Mouse (Mus musculus) heart, postnatal 0 days (tissue): ENCODE results near the gene Ccnq.

Experiments used
- CTCF ChIP-seq: IDR thresholded peaks from 2 replicates; pipeline ENCODE4 v1.5.1; 2016; ENCODE audit warnings: antibody characterized with exemption, control low read depth, low read depth
- EP300 ChIP-seq: IDR thresholded peaks from 2 replicates; pipeline ENCODE4 v1.6.1; 2016; ENCODE audit warnings: antibody characterized with exemption, low read depth

DNA sequence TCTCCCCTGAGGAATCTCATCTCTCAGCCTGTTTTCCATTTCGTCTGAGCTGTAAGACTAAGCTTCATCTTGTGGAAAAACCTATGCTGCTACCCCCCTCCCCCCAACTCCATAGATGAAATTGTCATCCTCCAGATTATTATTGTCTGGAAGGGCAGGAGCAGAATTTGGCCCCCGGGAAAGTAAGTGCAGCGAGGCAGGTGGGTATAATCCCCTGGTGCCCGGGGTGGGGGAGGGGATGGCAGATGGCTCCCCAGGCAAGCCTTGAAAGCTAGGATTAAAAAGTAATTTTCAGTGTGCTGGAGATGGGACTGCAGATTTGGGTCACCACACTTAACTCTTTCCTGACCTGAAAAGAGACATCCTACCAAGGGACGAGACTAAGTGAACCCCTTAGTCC, 10.7 kb upstream of the Ccnq start:
- TF ChIP-seq CTCF (no peak), EP300 (no peak)
